Mouse (Mus musculus): ENCODE data around the gene Nfia. TPM values are rescaled to one million over a fixed set of nuclear protein-coding genes. Genes with fewer than 3 reads are reported as not detected.

Nfia gene
- polyA plus RNA-seq, 1 experiment from 2014 or later = 52.9 TPM

GRCm38 (mm10) chr4:97773110-97773593 lies 618 bp downstream of the Nfia start:
- Histone ChIP-seq H3K9ac (ENCODE audit: low read length) (peak overlapping the region; percentile 41), H3K4me1 (replicated peaks; ENCODE audit: control insufficient read depth, insufficient read depth, low read length) (peaks cover 20% of the 10 kb centered on the region), H3K27ac (ENCODE audit: low read length) (peak overlapping the region; percentile 96), H3K36me3 (ENCODE audit: control insufficient read depth, insufficient read depth, low read length) (no peaks in the 10 kb centered on the region), H3K27me3 (ENCODE audit: control insufficient read depth, insufficient read depth, low read depth, low read length) (no peaks in the 10 kb centered on the region), H3K4me3 (ENCODE audit: low read length) (peak overlapping the region; percentile 55), H3K4me2 (ENCODE audit: low read depth, low read length) (peak overlapping the region; percentile 69), H3K9me3 (ENCODE audit: control insufficient read depth, low read length) (no peaks in the 10 kb centered on the region)
- WGBS = under 1% methylated on average over 14 of the region's 14 CpGs
- ATAC-seq (ENCODE audit: low read depth) = peak; percentile 71

- Histone ChIP-seq H3K4me2 (ENCODE audit: low read depth, low read length) (peak overlapping the region; percentile 69), H3K27ac (ENCODE audit: low read length) (peak overlapping the region; percentile 90), H3K36me3 (ENCODE audit: control insufficient read depth, insufficient read depth, low read length) (no peaks in the 10 kb centered on the region), H3K27me3 (ENCODE audit: control insufficient read depth, insufficient read depth, low read depth, low read length) (no peaks in the 10 kb centered on the region), H3K4me1 (replicated peaks; ENCODE audit: control insufficient read depth, insufficient read depth, low read length) (peaks cover 20% of the 10 kb centered on the region), H3K9me3 (ENCODE audit: control insufficient read depth, low read length) (no peaks in the 10 kb centered on the region), H3K4me3 (ENCODE audit: low read length) (peak overlapping the region; percentile 55), H3K9ac (ENCODE audit: low read length) (peak overlapping the region; percentile 37; the same call in 1 of the 2 replicates)
- ATAC-seq (ENCODE audit: low read depth) = no peak
- WGBS = 74% methylated on average over 2 of the region's 2 CpGs
Observed at GRCm38 (mm10) chr4:97773791-97774190, 1.3 kb downstream of the Nfia start.

- peak overlapping the region; percentile 54 for H3K9ac ChIP-seq (ENCODE audit: low read length)
- WGBS = 10% methylated on average over 4 of the region's 4 CpGs
Observed at GRCm38 (mm10) chr4:97774446-97774950, 2.0 kb downstream of the Nfia start.

DNA sequence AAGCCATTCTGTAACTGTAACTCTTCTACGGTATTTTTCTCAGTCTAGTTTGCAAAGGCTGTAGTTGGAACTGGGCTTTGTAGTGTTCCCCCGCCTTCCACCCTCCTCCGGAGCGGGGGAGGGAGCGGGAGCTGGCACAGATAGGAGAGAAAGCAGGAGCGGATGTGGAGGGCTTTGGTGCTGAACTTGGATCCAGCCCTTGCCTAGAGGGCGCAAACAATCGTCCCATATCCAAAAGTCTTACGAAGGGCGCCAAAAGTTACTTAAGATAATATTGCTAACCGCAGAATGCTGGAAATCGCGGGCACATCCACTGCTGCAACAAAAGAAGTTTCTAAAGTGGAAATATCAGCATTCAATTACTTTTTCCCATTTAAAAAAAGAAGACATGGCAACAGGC lies 2.5 kb downstream of the Nfia start:
- Histone ChIP-seq H3K9me3 (ENCODE audit: control insufficient read depth, low read length) (no peaks in the 10 kb centered on the region), H3K36me3 (ENCODE audit: control insufficient read depth, insufficient read depth, low read length) (no peaks in the 10 kb centered on the region), H3K4me2 (ENCODE audit: low read depth, low read length) (peak overlapping the region; percentile 67), H3K4me1 (replicated peaks; ENCODE audit: control insufficient read depth, insufficient read depth, low read length) (peaks cover 21% of the 10 kb centered on the region), H3K4me3 (ENCODE audit: low read length) (peak overlapping the region; percentile 90), H3K27me3 (ENCODE audit: control insufficient read depth, insufficient read depth, low read depth, low read length) (no peaks in the 10 kb centered on the region), H3K9ac (ENCODE audit: low read length) (peak overlapping the region; percentile 54), H3K27ac (ENCODE audit: low read length) (peak overlapping the region; percentile 96)
- ATAC-seq (ENCODE audit: low read depth) = peak; percentile 49
- WGBS = 0% methylated on average over 13 of the region's 13 CpGs

More at GRCm38 (mm10) chr4:97774446-97774950, 2.0 kb downstream of the Nfia start:
- no peaks in the 10 kb centered on the region for H3K36me3 ChIP-seq (ENCODE audit: control insufficient read depth, insufficient read depth, low read length)
- H3K9me3 ChIP-seq (ENCODE audit: control insufficient read depth, low read length) = no peaks in the 10 kb centered on the region
- peak overlapping the region; percentile 90 for H3K4me3 ChIP-seq (ENCODE audit: low read length)
- no peak for ATAC-seq (ENCODE audit: low read depth)
- H3K4me1 ChIP-seq (replicated peaks; ENCODE audit: control insufficient read depth, insufficient read depth, low read length) = peaks cover 20% of the 10 kb centered on the region
- peak overlapping the region; percentile 96 for H3K27ac ChIP-seq (ENCODE audit: low read length)
- H3K4me2 ChIP-seq (ENCODE audit: low read depth, low read length) = peak overlapping the region; percentile 67
- H3K27me3 ChIP-seq (ENCODE audit: control insufficient read depth, insufficient read depth, low read depth, low read length) = no peaks in the 10 kb centered on the region

GRCm38 (mm10) chr4:97775494-97776265 lies 3.1 kb downstream of the Nfia start:
- H3K27me3 ChIP-seq (ENCODE audit: control insufficient read depth, insufficient read depth, low read depth, low read length) = no peaks in the 10 kb centered on the region
- peak overlapping the region; percentile 67 for H3K4me2 ChIP-seq (ENCODE audit: low read depth, low read length)
- H3K27ac ChIP-seq (ENCODE audit: low read length) = peak overlapping the region; percentile 96
- no peaks in the 10 kb centered on the region for H3K9me3 ChIP-seq (ENCODE audit: control insufficient read depth, low read length)
- WGBS = under 1% methylated on average over 19 of the region's 20 CpGs
- H3K4me1 ChIP-seq (replicated peaks; ENCODE audit: control insufficient read depth, insufficient read depth, low read length) = peaks cover 24% of the 10 kb centered on the region
- no peaks in the 10 kb centered on the region for H3K36me3 ChIP-seq (ENCODE audit: control insufficient read depth, insufficient read depth, low read length)
- peak overlapping the region; percentile 90 for H3K4me3 ChIP-seq (ENCODE audit: low read length)
- H3K9ac ChIP-seq (ENCODE audit: low read length) = peak overlapping the region; percentile 68
- no peak for ATAC-seq (ENCODE audit: low read depth)

GRCm38 (mm10) chr4:97776388-97777080 lies 4.0 kb downstream of the Nfia start:
- Histone ChIP-seq H3K9me3 (ENCODE audit: control insufficient read depth, low read length) (no peaks in the 10 kb centered on the region), H3K27ac (ENCODE audit: low read length) (peak overlapping the region; percentile 95), H3K27me3 (ENCODE audit: control insufficient read depth, insufficient read depth, low read depth, low read length) (no peaks in the 10 kb centered on the region), H3K4me1 (replicated peaks; ENCODE audit: control insufficient read depth, insufficient read depth, low read length) (peaks cover 23% of the 10 kb centered on the region), H3K9ac (ENCODE audit: low read length) (peak overlapping the region; percentile 99), H3K36me3 (ENCODE audit: control insufficient read depth, insufficient read depth, low read length) (no peaks in the 10 kb centered on the region), H3K4me2 (ENCODE audit: low read depth, low read length) (peak overlapping the region; percentile 67), H3K4me3 (ENCODE audit: low read length) (peak overlapping the region; percentile 90)
- no peak for ATAC-seq (ENCODE audit: low read depth)
- WGBS = 1% methylated on average over 10 of the region's 10 CpGs

DNA sequence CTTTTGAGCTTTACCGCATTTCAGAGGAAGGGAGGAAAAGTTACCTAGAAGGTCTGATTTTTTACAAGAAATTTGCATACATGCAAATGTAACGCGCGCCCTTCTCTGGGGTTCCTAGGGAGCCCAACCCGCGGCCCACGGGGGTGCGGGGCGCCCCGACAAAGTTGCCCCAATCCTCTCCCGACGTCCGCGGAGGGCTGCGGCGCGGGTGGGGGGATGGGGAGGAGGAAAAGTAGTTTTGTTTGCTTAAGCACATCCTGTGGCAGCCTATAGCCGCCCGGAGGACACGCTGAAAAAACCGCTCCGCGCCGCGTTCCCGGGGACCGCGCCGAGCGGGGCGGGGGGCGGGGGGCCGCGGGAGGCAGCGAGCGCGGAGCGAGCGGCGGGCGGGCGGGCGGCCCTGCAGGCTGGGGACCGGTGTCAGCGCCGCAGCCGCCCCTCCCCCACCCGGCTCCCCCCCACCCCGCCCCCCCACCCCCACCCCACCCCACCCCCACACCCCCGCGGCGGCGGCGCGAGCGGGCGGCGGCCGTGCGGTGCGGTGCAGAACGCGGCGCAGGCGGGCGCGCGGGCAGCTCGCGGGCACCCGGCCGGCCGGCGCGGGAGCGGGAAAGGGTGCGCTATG lies 4.7 kb downstream of the Nfia start:
- Histone ChIP-seq H3K27me3 (ENCODE audit: control insufficient read depth, insufficient read depth, low read depth, low read length) (no peaks in the 10 kb centered on the region), H3K36me3 (ENCODE audit: control insufficient read depth, insufficient read depth, low read length) (no peaks in the 10 kb centered on the region), H3K4me2 (ENCODE audit: low read depth, low read length) (peak overlapping the region; percentile 67), H3K9ac (ENCODE audit: low read length) (peak overlapping the region; percentile 99), H3K4me3 (ENCODE audit: low read length) (peak overlapping the region; percentile 90), H3K4me1 (replicated peaks; ENCODE audit: control insufficient read depth, insufficient read depth, low read length) (peaks cover 22% of the 10 kb centered on the region), H3K27ac (ENCODE audit: low read length) (peak overlapping the region; percentile 95), H3K9me3 (ENCODE audit: control insufficient read depth, low read length) (no peaks in the 10 kb centered on the region)
- under 1% methylated on average over 40 of the region's 77 CpGs for WGBS
- ATAC-seq (ENCODE audit: low read depth) = peak; percentile 39

DNA sequence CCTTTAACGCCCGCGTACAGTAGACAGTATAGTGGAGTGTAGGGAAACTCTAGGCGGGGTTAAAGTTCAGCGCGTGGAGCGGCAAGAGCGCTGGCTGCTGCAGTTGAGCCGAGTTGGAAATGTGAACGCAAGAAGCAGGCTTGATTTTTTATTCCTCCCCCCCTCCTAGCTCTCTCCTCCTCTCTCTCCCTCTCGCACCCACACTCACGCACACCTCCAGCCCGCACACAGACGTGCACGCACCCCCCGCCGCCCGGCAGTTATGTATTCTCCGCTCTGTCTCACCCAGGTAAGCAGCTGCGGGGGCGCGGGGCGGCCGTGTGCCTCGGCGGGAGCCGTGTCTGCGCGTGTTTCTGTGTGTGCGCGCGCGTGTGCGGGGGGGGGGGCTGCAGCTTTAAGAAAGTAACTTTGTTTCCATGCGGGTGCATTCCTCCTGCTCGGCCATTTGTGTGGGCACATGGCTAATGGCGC lies 5.2 kb downstream of the Nfia start, which contains the start of gene E130114P18Rik:
Gene E130114P18Rik (minus strand): TSS at position 373 of the 471 bp plus-strand sequence.
- 0% methylated on average over 36 of the region's 37 CpGs for WGBS
- Histone ChIP-seq H3K4me2 (ENCODE audit: low read depth, low read length) (peak within 1 kb of the TSS; percentile 67), H3K4me1 (replicated peaks; ENCODE audit: control insufficient read depth, insufficient read depth, low read length) (peaks cover 22% of the 10 kb centered on the region), H3K9me3 (ENCODE audit: control insufficient read depth, low read length) (no peaks in the 10 kb centered on the region), H3K9ac (ENCODE audit: low read length) (peak within 1 kb of the TSS; percentile 99), H3K36me3 (ENCODE audit: control insufficient read depth, insufficient read depth, low read length) (no peaks in the 10 kb centered on the region), H3K4me3 (ENCODE audit: low read length) (peak within 1 kb of the TSS; percentile 90), H3K27me3 (ENCODE audit: control insufficient read depth, insufficient read depth, low read depth, low read length) (no peaks in the 10 kb centered on the region), H3K27ac (ENCODE audit: low read length) (peak within 1 kb of the TSS; percentile 95)
- peak; percentile 63 for ATAC-seq (ENCODE audit: low read depth)
